ENCODE assay signal across 15 mouse cellular contexts in the genomic region with DNA sequence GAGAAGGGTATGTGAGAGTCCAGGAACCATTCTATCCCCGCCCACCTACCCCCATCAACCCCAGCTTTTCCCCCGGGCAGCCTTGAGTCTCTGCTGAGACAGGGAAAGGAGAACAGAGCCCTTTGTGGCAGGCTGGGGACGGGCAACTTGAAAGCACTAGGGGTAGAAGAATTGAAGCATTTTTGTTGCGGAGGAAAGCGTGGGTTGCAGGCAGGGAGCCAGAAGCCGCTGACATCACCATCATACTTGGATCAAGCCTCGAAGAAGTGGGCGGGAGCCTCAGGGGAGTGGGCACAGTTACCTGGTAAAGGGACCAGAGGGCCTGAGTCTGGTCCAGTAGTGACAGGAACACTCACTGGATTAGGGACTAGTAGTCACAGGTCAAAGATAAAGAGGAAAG. TPM values are rescaled to one million over a fixed set of nuclear protein-coding genes. Genes with fewer than 3 reads are reported as not detected.
DNase-seq lines count a peak whose midpoint lies in the region; ATAC-seq and TF ChIP-seq lines count a peak whose summit lies in the region.
"Had no signal": no experiment of that assay in that cellular context is flagged by ENCODE, and none has a peak within 500 bp of the region (broad histone marks: within the 10 kb centered on the region; RNA-seq: fewer than 3 reads in every experiment).

No protein-coding gene starts in this region.

- no peak for TF ChIP-seq POLR2A in thymus, adult 2 months (IDR thresholded peaks at IDR 0.05; ENCODE audit: control insufficient read depth, extremely low read depth, insufficient read depth, low read length, poor library complexity)

- no peak for TF ChIP-seq CTCF in thymus, adult 2 months (IDR thresholded peaks at IDR 0.05; ENCODE audit: borderline replicate concordance, control insufficient read depth, extremely low read depth, insufficient read depth, low read length, poor library complexity)

- ATAC-seq in megakaryocyte progenitor cell, adult 5-6 weeks (replicated peaks; ENCODE audit: poor library complexity), result no peak
- ATAC-seq: liver, embryonic 12.5 days; midbrain, embryonic 15.5 days had no signal

- 80% methylated on average over 8 of the region's 8 CpGs for WGBS in thymus, adult 2 months

- 0 out of 2 replicates have a peak, but pooled peaks cover 2% of the 10 kb centered on the region for H3K4me1 ChIP-seq in thymus, adult 2 months (replicated peaks; ENCODE audit: control insufficient read depth, insufficient read depth, low read length)
- H3K4me1 ChIP-seq: hindbrain, embryonic 13.5 days; liver, embryonic 12.5 days; midbrain, embryonic 15.5 days had no signal

- no peaks in the 10 kb centered on the region for H3K27me3 ChIP-seq in thymus, adult 2 months (ENCODE audit: control insufficient read depth, insufficient read depth, low read length)
- H3K27me3 ChIP-seq: hindbrain, embryonic 13.5 days; liver, embryonic 12.5 days; midbrain, embryonic 15.5 days had no signal

- no peak overlapping the region for H3K4me3 ChIP-seq in thymus, adult 2 months (ENCODE audit: control insufficient read depth, insufficient read depth, low read length)
- H3K4me3 ChIP-seq: gastrocnemius, adult 2 months; hindbrain, embryonic 13.5 days; liver, embryonic 12.5 days; midbrain, embryonic 15.5 days had no signal

- DNase-seq in cerebellum, postnatal 14 days, result peak; percentile 11 to 24
- no peak for DNase-seq in cerebellum, adult 11-12 months
- peak; percentile 18 for DNase-seq in thymus, adult 2 months
- DNase-seq in thymus, adult 18-20 months, result no peak
- peak; percentile 55 to 65 for DNase-seq in left cerebral cortex, adult 18-20 months (ENCODE audit: low spot score in 2 of 2)
- DNase-seq in testis, postnatal 10 days (ENCODE audit: low spot score), result peak; percentile 49
- no peak for DNase-seq in spleen, adult 18-20 months
- DNase-seq: embryo, embryonic 11 days; gastrocnemius, adult 2 months; lung, postnatal 36 days had no signal

- no peaks in the 10 kb centered on the region for H3K36me3 ChIP-seq in thymus, adult 2 months (ENCODE audit: control insufficient read depth, insufficient read depth, low read length)
- H3K36me3 ChIP-seq: G1E; hindbrain, embryonic 13.5 days; liver, embryonic 12.5 days; midbrain, embryonic 15.5 days had no signal

- no peak overlapping the region for H3K27ac ChIP-seq in thymus, adult 2 months (ENCODE audit: control insufficient read depth, insufficient read depth, low read length)
- H3K27ac ChIP-seq: gastrocnemius, adult 2 months; hindbrain, embryonic 13.5 days; liver, embryonic 12.5 days; midbrain, embryonic 15.5 days had no signal

RNA-seq across cellular contexts. Expression of a gene that starts 23.1 kb away (rescaled TPM):
- 73.0 and 79.2 TPM in 2 replicates for polyA plus RNA-seq in thymus, adult 2 months (2012; rRNA removed)
- 10 to 100 TPM; 21.4 to 23.2 TPM for total RNA-seq in left cerebral cortex, adult 18-20 months (2021)
- 0.84 and 1.1 TPM in 2 replicates for total RNA-seq in megakaryocyte progenitor cell, adult 5-6 weeks (2015)
- 1.9 and 2.2 TPM in 2 replicates for total RNA-seq in megakaryocyte progenitor cell, adult 5-6 weeks (2017)

RNA-seq across cellular contexts. Expression of a gene that starts 36.5 kb away (rescaled TPM):
- polyA plus RNA-seq in thymus, adult 2 months (2012; rRNA removed), result 20.7 and 25.0 TPM in 2 replicates
- 10 to 100 TPM; 38.8 to 40.0 TPM for total RNA-seq in left cerebral cortex, adult 18-20 months (2021)
- total RNA-seq in megakaryocyte progenitor cell, adult 5-6 weeks (2015), result 15.5 and 15.9 TPM in 2 replicates
- 19.7 and 21.2 TPM in 2 replicates for total RNA-seq in megakaryocyte progenitor cell, adult 5-6 weeks (2017)

Comparison
In these comparisons a context has a peak if more than half of its experiments do, and no peak if none do; other contexts are left out.
1. DNase-seq: peak in cerebellum, postnatal 14 days (2 of 2), thymus, adult 2 months (single experiment), left cerebral cortex, adult 18-20 months (2 of 2) and testis, postnatal 10 days (single experiment); none in cerebellum, adult 11-12 months (single experiment), thymus, adult 18-20 months (0 of 2) and spleen, adult 18-20 months (0 of 2).
2. RNA of a gene that starts 23.1 kb away (total RNA-seq): 21.4 to 23.2 TPM in left cerebral cortex, adult 18-20 months; 0.84 to 2.2 TPM in megakaryocyte progenitor cell, adult 5-6 weeks; every median in the first group is over 4 times any median in the second.